Mouse (Mus musculus) erythroblast, embryonic 14.5 days (primary cell): Measurements from ENCODE around the gene Thoc7.

ENCODE experiments used
- GATA1 ChIP-seq: IDR thresholded peaks from 2 replicates; pipeline ENCODE4 v1.6.1; 2012; ENCODE audit warnings: low read length, inconsistent platforms, mixed read lengths
- TAL1 ChIP-seq: IDR thresholded peaks from 3 replicates; pipeline ENCODE4 v1.6.1; 2012; ENCODE audit warnings: low read length, inconsistent platforms, mixed read lengths

- no peak for TF ChIP-seq GATA1
- TF ChIP-seq TAL1: no peak
Measured at GRCm38 (mm10) chr14:13906461-13906860, 55.2 kb downstream of the Thoc7 start.
